8 mouse cellular contexts compared by ENCODE assay signal in the genomic region with DNA sequence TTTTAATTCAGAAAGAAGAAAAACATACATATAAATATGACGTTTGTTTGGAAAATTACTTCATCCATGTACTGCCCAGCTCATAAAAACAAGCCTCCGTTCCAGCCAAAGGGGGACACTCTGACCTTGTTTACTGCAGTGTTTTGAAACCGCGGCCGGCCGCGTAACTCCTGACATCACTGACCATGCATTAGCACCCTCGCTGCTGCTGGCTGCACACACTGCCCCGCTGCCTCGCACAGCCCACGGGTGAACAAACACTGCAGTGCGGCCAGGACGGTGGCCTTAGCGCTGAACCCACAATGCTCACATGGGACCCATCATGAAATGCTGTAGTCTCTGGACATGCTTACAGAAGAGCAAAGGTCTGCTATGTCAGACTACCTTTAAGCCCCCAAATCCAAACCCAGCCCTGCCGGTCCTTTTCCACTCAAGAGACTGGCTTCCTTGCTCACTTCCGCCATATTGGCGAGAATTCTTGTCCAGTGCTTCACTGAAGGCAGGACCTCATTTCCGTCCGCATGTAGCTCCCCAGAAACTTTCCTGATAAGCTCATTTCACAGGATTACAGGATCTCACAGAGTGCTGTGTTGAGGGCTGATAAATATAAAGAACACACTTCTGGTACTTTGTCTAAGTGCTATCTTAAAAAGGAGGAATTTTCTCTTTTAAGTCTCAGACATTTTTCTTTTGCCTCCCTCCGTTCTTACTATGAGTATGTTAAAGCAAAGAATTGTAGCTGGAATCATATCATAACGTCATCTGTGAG.
A peak's percentile ranks its signal among the peaks of the same experiment; 100 is the strongest.
DNase-seq lines count a peak whose midpoint lies in the region; ATAC-seq and TF ChIP-seq lines count a peak whose summit lies in the region.
"Had no signal": no experiment of that assay in that cellular context is flagged by ENCODE, and none has a peak within 500 bp of the region (broad histone marks: within the 10 kb centered on the region; RNA-seq: fewer than 3 reads in every experiment).

No protein-coding gene starts in this region.

- DNase-seq in ovary, postnatal 36 days (ENCODE audit: low spot score), result peak; percentile 80
- no peak for DNase-seq in ovary, postnatal 10 days (ENCODE audit: low spot score)
- DNase-seq in liver, postnatal 0 days, result peak; percentile 67
- DNase-seq in cerebellum, postnatal 25 days, result no peak
- DNase-seq in thymus, postnatal 10 days (ENCODE audit: low spot score in 2 of 2), result no peak

- H3K9ac ChIP-seq in heart, embryonic 16.5 days (ENCODE audit: low read length), result 0 out of 2 replicates have a peak overlapping the region, but pooled peaks have one; percentile 10
- peak overlapping the region; percentile 53; the same call in 1 of the 2 replicates for H3K9ac ChIP-seq in liver, postnatal 0 days (replicated peaks)
- H3K9ac ChIP-seq in forebrain, embryonic 13.5 days, result no peak overlapping the region
- H3K9ac ChIP-seq: neural tube, embryonic 13.5 days had no signal

- H3K4me3 ChIP-seq in heart, embryonic 16.5 days (ENCODE audit: low read length), result no peak overlapping the region; the same call in 1 of the 2 replicates
- peak overlapping the region; percentile 33 for H3K4me3 ChIP-seq in liver, postnatal 0 days (ENCODE audit: low read depth, low read length)
- H3K4me3 ChIP-seq in forebrain, embryonic 13.5 days, result no peak overlapping the region
- H3K4me3 ChIP-seq: neural tube, embryonic 13.5 days had no signal

- peaks cover 5% of the 10 kb centered on the region; the same call in 1 of the 2 replicates for H3K36me3 ChIP-seq in heart, embryonic 16.5 days (ENCODE audit: control insufficient read depth, insufficient read depth)
- 0 out of 2 replicates have a peak, but pooled peaks cover 3% of the 10 kb centered on the region for H3K36me3 ChIP-seq in liver, postnatal 0 days (replicated peaks; ENCODE audit: insufficient read depth, low read length)
- H3K36me3 ChIP-seq in forebrain, embryonic 13.5 days (ENCODE audit: poor library complexity, severe bottlenecking), result no peaks in the 10 kb centered on the region
- H3K36me3 ChIP-seq: neural tube, embryonic 13.5 days had no signal

- no peaks in the 10 kb centered on the region for H3K27me3 ChIP-seq in heart, embryonic 16.5 days (ENCODE audit: control insufficient read depth, insufficient read depth, low read length)
- no peaks in the 10 kb centered on the region for H3K27me3 ChIP-seq in liver, postnatal 0 days (ENCODE audit: insufficient read depth, low read length)
- no peaks in the 10 kb centered on the region for H3K27me3 ChIP-seq in forebrain, embryonic 13.5 days
- H3K27me3 ChIP-seq: neural tube, embryonic 13.5 days had no signal

- H3K4me2 ChIP-seq in heart, embryonic 16.5 days (ENCODE audit: low read depth, low read length), result peak overlapping the region; percentile 48
- peak overlapping the region; percentile 68 for H3K4me2 ChIP-seq in liver, postnatal 0 days (ENCODE audit: low read depth, low read length)
- no peak overlapping the region for H3K4me2 ChIP-seq in forebrain, embryonic 13.5 days
- H3K4me2 ChIP-seq: neural tube, embryonic 13.5 days had no signal

- ATAC-seq in heart, embryonic 16.5 days (replicated peaks; ENCODE audit: extremely low read depth, insufficient read depth, low FRiP score), result no peak
- ATAC-seq in liver, postnatal 0 days, result peak; percentile 88
- no peak for ATAC-seq in forebrain, embryonic 13.5 days

- TF ChIP-seq EP300 in liver, postnatal 0 days (IDR thresholded peaks at IDR 0.05; ENCODE audit: low read depth), result no peak

- H3K9me3 ChIP-seq in heart, embryonic 16.5 days (replicated peaks; ENCODE audit: control insufficient read depth, low read length), result peaks cover 7% of the 10 kb centered on the region
- peaks cover 8% of the 10 kb centered on the region for H3K9me3 ChIP-seq in liver, postnatal 0 days (ENCODE audit: low read length)
- peaks cover 4% of the 10 kb centered on the region; the same call in 1 of the 2 replicates for H3K9me3 ChIP-seq in forebrain, embryonic 13.5 days (replicated peaks)

- peaks cover 37% of the 10 kb centered on the region for H3K4me1 ChIP-seq in heart, embryonic 16.5 days (ENCODE audit: control insufficient read depth, insufficient read depth, low read length)
- peaks cover 27% of the 10 kb centered on the region for H3K4me1 ChIP-seq in liver, postnatal 0 days (ENCODE audit: insufficient read depth)
- H3K4me1 ChIP-seq in forebrain, embryonic 13.5 days, result peaks cover 39% of the 10 kb centered on the region

- peak overlapping the region; percentile 79 for H3K27ac ChIP-seq in heart, embryonic 16.5 days (ENCODE audit: low read length)
- H3K27ac ChIP-seq in liver, postnatal 0 days (ENCODE audit: low read depth), result peak overlapping the region; percentile 77
- no peak overlapping the region for H3K27ac ChIP-seq in forebrain, embryonic 13.5 days
- H3K27ac ChIP-seq: neural tube, embryonic 13.5 days had no signal

- no peak for TF ChIP-seq CTCF in liver, postnatal 0 days (IDR thresholded peaks at IDR 0.05; ENCODE audit: low read depth)

- WGBS in heart, embryonic 16.5 days, result 80% methylated on average over 21 of the region's 21 CpGs
- 71% methylated on average over 21 of the region's 21 CpGs for whole genome bisulfite sequencing in liver, postnatal 0 days (ENCODE audit: insufficient replicate concordance)
- WGBS in forebrain, embryonic 13.5 days, result 92% methylated on average over 21 of the region's 21 CpGs

Comparison
In these comparisons a context has a peak if more than half of its experiments do, and no peak if none do; other contexts are left out.
1. DNase-seq: peak in ovary, postnatal 36 days (single experiment) and liver, postnatal 0 days (single experiment); none in ovary, postnatal 10 days (single experiment), cerebellum, postnatal 25 days (0 of 2) and thymus, postnatal 10 days (0 of 2).